ENCODE assay signal across 8 mouse cellular contexts in the genomic region with DNA sequence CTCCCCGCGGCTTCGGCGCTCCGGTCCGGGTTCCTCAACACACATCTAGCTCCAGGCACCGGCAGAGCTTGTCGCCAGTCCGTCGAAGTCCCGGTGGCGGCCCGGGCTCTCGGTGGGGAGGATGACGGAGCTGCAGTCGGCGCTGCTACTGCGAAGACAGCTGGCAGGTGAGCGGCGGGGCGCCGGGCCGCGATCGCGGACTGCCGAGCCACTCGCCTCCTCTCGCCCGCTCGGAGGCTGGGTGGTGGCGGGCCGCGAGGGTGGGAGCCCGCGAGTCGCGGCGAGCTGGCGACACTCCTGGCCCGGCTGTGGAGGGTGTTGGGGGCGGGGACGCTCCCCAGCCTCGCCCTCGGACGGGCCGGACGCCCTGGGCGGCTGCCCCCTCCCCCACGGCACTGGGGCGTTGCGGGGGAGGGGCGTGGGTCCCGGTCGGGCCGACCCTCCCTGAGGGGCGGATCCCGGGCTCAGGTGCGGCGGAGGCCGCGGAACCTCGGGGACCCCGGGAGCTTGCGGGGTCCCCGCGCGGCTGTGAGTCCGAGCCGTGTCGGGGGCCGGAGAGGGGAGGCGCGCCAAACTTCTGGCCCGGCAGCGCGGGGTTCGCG. TPM values are rescaled to one million over a fixed set of nuclear protein-coding genes. Genes with fewer than 3 reads are reported as not detected.
DNase-seq lines count a peak whose midpoint lies in the region; ATAC-seq and TF ChIP-seq lines count a peak whose summit lies in the region.

No protein-coding gene starts in this region.

- H3K36me3 ChIP-seq in C2C12 (ENCODE audit: control insufficient read depth, insufficient read depth): no peaks in the 10 kb centered on the region
- no peaks in the 10 kb centered on the region for H3K36me3 ChIP-seq in heart, embryonic 16.5 days (ENCODE audit: control insufficient read depth, insufficient read depth)
- no peaks in the 10 kb centered on the region for H3K36me3 ChIP-seq in lung, embryonic 16.5 days (ENCODE audit: control insufficient read depth, insufficient read depth, low read length)

- peak overlapping the region; percentile 99 for H3K9ac ChIP-seq in heart, embryonic 16.5 days (ENCODE audit: low read length)
- H3K9ac ChIP-seq in lung, embryonic 16.5 days (ENCODE audit: low read length): peak overlapping the region; percentile 95

- peak; percentile 58 for ATAC-seq in erythroid progenitor cell, adult 5-6 weeks (replicated peaks; ENCODE audit: low FRiP score, poor library complexity, severe bottlenecking)
- ATAC-seq in heart, embryonic 16.5 days (replicated peaks; ENCODE audit: extremely low read depth, insufficient read depth, low FRiP score): peak; percentile 71
- ATAC-seq in lung, embryonic 16.5 days (ENCODE audit: low read depth): peak; percentile 85

- H3K79me2 ChIP-seq in C2C12 (ENCODE audit: control insufficient read depth, insufficient read depth): peaks cover 53% of the 10 kb centered on the region

- H3K79me3 ChIP-seq in C2C12 (ENCODE audit: low read depth): peaks cover 42% of the 10 kb centered on the region

- H3K4me2 ChIP-seq in heart, embryonic 16.5 days (ENCODE audit: low read depth, low read length): peak overlapping the region; percentile 71
- peak overlapping the region; percentile 81 for H3K4me2 ChIP-seq in lung, embryonic 16.5 days (ENCODE audit: low read depth, low read length)

- no peaks in the 10 kb centered on the region for H3K9me3 ChIP-seq in heart, embryonic 16.5 days (replicated peaks; ENCODE audit: control insufficient read depth, low read length)
- H3K9me3 ChIP-seq in lung, embryonic 16.5 days (ENCODE audit: control insufficient read depth, low read length): no peaks in the 10 kb centered on the region

- peak overlapping the region; percentile 83 for H3ac ChIP-seq in C2C12 (ENCODE audit: control insufficient read depth, insufficient read length, low read depth)

- H3K27me3 ChIP-seq in C2C12 (ENCODE audit: control insufficient read depth, insufficient read depth, insufficient read length): no peaks in the 10 kb centered on the region
- no peaks in the 10 kb centered on the region for H3K27me3 ChIP-seq in heart, embryonic 16.5 days (ENCODE audit: control insufficient read depth, insufficient read depth, low read length)
- no peaks in the 10 kb centered on the region for H3K27me3 ChIP-seq in lung, embryonic 16.5 days (ENCODE audit: control insufficient read depth, insufficient read depth, low read depth, low read length)

- TF ChIP-seq CTCF in C2C12 (IDR thresholded peaks at IDR 0.05; ENCODE audit: control insufficient read depth, insufficient read depth, insufficient read length): no peak

- under 1% methylated on average over 77 of the region's 79 CpGs for WGBS in heart, embryonic 16.5 days
- WGBS in lung, embryonic 16.5 days: under 1% methylated on average over 52 of the region's 79 CpGs

- peak; percentile 91 for DNase-seq in adrenal gland, postnatal 14 days
- peak; percentile 94 for DNase-seq in kidney, postnatal 14 days
- peak; percentile 74 for DNase-seq in ovary, adult 18-20 months (ENCODE audit: low spot score)
- DNase-seq in thymus, postnatal 4 days: peak; percentile 79

- peak overlapping the region; percentile 95 for H3K4me3 ChIP-seq in C2C12 (ENCODE audit: insufficient read depth, poor library complexity, severe bottlenecking)
- peak overlapping the region; percentile 98 for H3K4me3 ChIP-seq in heart, embryonic 16.5 days (ENCODE audit: low read length)
- H3K4me3 ChIP-seq in lung, embryonic 16.5 days (ENCODE audit: low read length): peak overlapping the region; percentile 96

- H3K27ac ChIP-seq in heart, embryonic 16.5 days (ENCODE audit: low read length): peak overlapping the region; percentile 100
- H3K27ac ChIP-seq in lung, embryonic 16.5 days (ENCODE audit: low read length): peak overlapping the region; percentile 99

- H3K4me1 ChIP-seq in heart, embryonic 16.5 days (ENCODE audit: control insufficient read depth, insufficient read depth, low read length): peaks cover 16% of the 10 kb centered on the region
- peaks cover 10% of the 10 kb centered on the region for H3K4me1 ChIP-seq in lung, embryonic 16.5 days (replicated peaks; ENCODE audit: control insufficient read depth, insufficient read depth, low read length)

TF ChIP-seq in C2C12, 6 proteins besides CTCF, POLR2A, EP300 and RAD21:
- TF ChIP-seq MYOG (IDR thresholded peaks at IDR 0.05; ENCODE audit: control insufficient read depth, extremely low read depth, insufficient read length) (no peak), CEBPB (IDR thresholded peaks at IDR 0.05; ENCODE audit: low read depth) (no peak), FOSL1 (IDR thresholded peaks at IDR 0.05; ENCODE audit: insufficient read depth, low read length, poor library complexity, severe bottlenecking) (no peak), USF1 (IDR thresholded peaks at IDR 0.05; ENCODE audit: low read depth) (no peak), MAX (IDR thresholded peaks at IDR 0.05) (no peak), MYOD1 (IDR thresholded peaks at IDR 0.05; ENCODE audit: control insufficient read depth, insufficient read length, low read depth) (no peak)

RNA-seq across cellular contexts. Expression of a gene that starts 0.5 kb away (rescaled TPM):
- 8.1 TPM for polyA plus RNA-seq in C2C12 (2012; fragmentation: generic; extraction: Trizol)
- 44.8 and 46.8 TPM in 2 replicates for total RNA-seq in adrenal gland, postnatal 14 days (2021)
- 19.8 and 21.0 TPM in 2 replicates for total RNA-seq in erythroid progenitor cell, adult 5-6 weeks (2015; ENCODE audit: low replicate concordance)
- total RNA-seq in erythroid progenitor cell, adult 5-6 weeks (2017; ENCODE audit: low replicate concordance): 11.3 and 16.6 TPM in 2 replicates
- polyA plus RNA-seq in heart, embryonic 16.5 days (2015; fragmentation: Nextera tagmentation; extraction: Ambion mirVana): 59.2 and 67.2 TPM in 2 replicates
- 58.3 and 67.2 TPM in 2 replicates for polyA plus RNA-seq in lung, embryonic 16.5 days (2015; fragmentation: Nextera tagmentation; extraction: Ambion mirVana)

RNA-seq across cellular contexts. Expression of a gene that starts 57.3 kb away (rescaled TPM):
- not detected for polyA plus RNA-seq in C2C12 (2012; fragmentation: generic; extraction: Trizol)
- total RNA-seq in adrenal gland, postnatal 14 days (2021): 0.15 and 0.49 TPM in 2 replicates
- 1.4 and 6.7 TPM in 2 replicates for total RNA-seq in erythroid progenitor cell, adult 5-6 weeks (2015; ENCODE audit: low replicate concordance)
- 0.39 and 0.76 TPM in 2 replicates for total RNA-seq in erythroid progenitor cell, adult 5-6 weeks (2017; ENCODE audit: low replicate concordance)
- 0.54 and 1.0 TPM in 2 replicates for polyA plus RNA-seq in heart, embryonic 16.5 days (2015; fragmentation: Nextera tagmentation; extraction: Ambion mirVana)
- polyA plus RNA-seq in lung, embryonic 16.5 days (2015; fragmentation: Nextera tagmentation; extraction: Ambion mirVana): 0.09 and 0.25 TPM in 2 replicates

Comparison
In these comparisons a context has a peak if more than half of its experiments do, and no peak if none do; other contexts are left out.
1. Peak in every context shown above with its lines: DNase-seq, ATAC-seq, H3K4me3 ChIP-seq and H3K27ac ChIP-seq.